Mouse (Mus musculus): ENCODE data around the gene Ift122. TPM values are rescaled to one million over a fixed set of nuclear protein-coding genes. Genes with fewer than 3 reads are reported as not detected.

Ift122 gene
- polyA plus RNA-seq (2014; fragmentation: Nextera tagmentation; extraction: Ambion mirVana): 16.9 and 23.2 TPM in 2 replicates

- H3K4me1 ChIP-seq (ENCODE audit: control insufficient read depth, insufficient read depth, low read length): peaks cover 6% of the 10 kb centered on the region
- H3K4me2 ChIP-seq (ENCODE audit: low read length): peak within 1 kb of the TSS; percentile 53
- H3K36me3 ChIP-seq (ENCODE audit: control insufficient read depth, insufficient read depth, low read length): peaks cover 19% of the 10 kb centered on the region
- no peaks in the 10 kb centered on the region for H3K9me3 ChIP-seq (replicated peaks; ENCODE audit: control insufficient read depth, low read length)
- WGBS: under 1% methylated on average over 51 of the region's 51 CpGs
- peak; percentile 99 for ATAC-seq
- peak within 1 kb of the TSS; percentile 42 for H3K4me3 ChIP-seq (ENCODE audit: low read depth, low read length)
- H3K27ac ChIP-seq (ENCODE audit: low read depth, low read length): peak within 1 kb of the TSS; percentile 77
- peak within 1 kb of the TSS; percentile 49 for H3K9ac ChIP-seq (ENCODE audit: low read length)
- H3K27me3 ChIP-seq (replicated peaks; ENCODE audit: control insufficient read depth, insufficient read depth, low read length): no peaks in the 10 kb centered on the region
- peak; percentile 100 for DNase-seq (ENCODE audit: low spot score)
These were observed at the start of gene Ift122, which contains the start of gene Mbd4 for GRCm38 (mm10) chr6:115853091-115853813. Ift122 (plus strand) TSS chr6:115853470. Mbd4 (minus strand) TSS chr6:115853371.

DNA sequence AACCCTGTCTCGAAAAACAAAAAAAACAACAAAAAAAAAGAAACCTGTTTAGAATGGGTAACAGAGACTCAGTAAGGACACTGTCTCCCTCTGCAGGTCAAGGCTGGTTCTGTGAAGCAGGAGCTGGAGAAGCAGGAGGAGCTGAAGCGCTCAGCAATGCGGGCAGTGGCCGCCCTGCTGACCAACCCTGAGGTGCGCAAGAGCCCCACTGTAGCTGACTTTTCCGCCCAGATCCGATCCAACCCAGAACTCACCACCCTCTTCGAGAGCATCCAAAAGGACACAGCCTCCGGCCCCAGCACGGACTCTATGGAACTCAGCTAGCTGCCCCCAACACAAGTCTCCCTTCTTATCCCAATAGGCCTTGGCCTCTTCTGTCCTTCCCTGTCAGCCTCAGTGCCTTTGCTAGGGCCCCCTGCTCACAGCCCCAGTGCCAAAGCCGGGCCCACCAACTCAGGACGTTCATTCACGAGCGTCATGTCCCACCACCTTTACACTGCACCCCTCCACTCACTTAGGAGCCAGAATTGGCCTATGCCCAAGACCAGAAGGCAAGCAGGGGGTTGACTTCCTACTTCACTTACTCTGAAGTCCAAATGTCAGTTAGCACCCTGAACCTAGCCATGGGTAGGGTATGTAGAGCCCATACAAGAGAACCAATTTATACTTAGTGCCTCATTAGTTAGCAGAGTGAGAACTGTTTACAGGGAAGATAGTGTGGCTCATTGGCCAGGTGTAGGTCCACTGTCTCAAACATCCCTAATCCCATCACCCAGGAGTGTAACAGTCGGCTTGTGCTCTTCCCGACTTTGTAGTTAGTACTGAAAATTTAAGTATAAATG, 49.5 kb upstream of the Ift122 start:
- 49% methylated on average over 16 of the region's 16 CpGs for WGBS
- Histone ChIP-seq H3K27me3 (replicated peaks; ENCODE audit: control insufficient read depth, insufficient read depth, low read length) (no peaks in the 10 kb centered on the region), H3K9ac (ENCODE audit: low read length) (no peak overlapping the region), H3K36me3 (ENCODE audit: control insufficient read depth, insufficient read depth, low read length) (peaks cover 81% of the 10 kb centered on the region), H3K27ac (ENCODE audit: low read depth, low read length) (no peak overlapping the region), H3K4me2 (ENCODE audit: low read length) (no peak overlapping the region), H3K9me3 (replicated peaks; ENCODE audit: control insufficient read depth, low read length) (no peaks in the 10 kb centered on the region), H3K4me1 (ENCODE audit: control insufficient read depth, insufficient read depth, low read length) (peaks cover 12% of the 10 kb centered on the region), H3K4me3 (ENCODE audit: low read depth, low read length) (no peak overlapping the region)
- DNase-seq (ENCODE audit: low spot score) (peak; percentile 77), ATAC-seq (peak; percentile 31; the same call in 1 of the 2 replicates)

DNA sequence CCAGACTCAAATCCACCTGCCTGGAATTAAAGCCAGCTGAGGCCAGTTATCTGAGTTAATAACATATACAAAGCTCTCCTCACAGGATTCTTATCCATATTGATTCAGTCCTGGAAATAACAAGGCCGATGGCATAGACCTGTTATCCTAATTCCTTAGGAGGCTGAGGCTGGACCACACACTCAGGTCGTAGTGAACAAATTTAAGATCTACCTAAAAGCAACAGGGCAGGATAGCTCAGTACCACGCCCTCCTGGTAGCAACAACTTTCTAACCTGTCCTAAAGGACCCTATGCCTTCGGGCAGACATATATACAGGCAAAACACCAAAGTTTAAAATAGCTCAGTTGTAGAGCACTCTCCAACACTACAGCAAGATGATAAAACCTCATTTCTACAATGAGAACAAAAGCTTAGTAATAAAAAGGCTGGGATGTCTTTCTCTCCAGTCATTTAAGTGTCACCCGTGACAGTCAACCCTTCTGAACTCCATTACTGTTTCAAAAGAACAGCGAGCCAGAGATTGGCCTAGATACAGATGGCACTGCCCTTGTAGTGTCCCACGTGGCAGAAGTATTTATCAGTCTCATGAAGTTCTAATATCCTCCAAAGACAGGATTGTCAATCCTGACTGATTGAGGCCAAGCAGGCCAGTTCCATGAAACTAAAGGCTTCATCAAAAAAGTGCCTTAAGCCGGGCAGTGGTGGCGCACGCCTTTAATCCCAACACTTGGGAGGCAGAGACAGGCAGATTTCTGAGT, 48.7 kb upstream of the Ift122 start:
- Histone ChIP-seq H3K4me1 (ENCODE audit: control insufficient read depth, insufficient read depth, low read length) (peaks cover 12% of the 10 kb centered on the region), H3K9ac (ENCODE audit: low read length) (no peak overlapping the region), H3K4me2 (ENCODE audit: low read length) (no peak overlapping the region), H3K27ac (ENCODE audit: low read depth, low read length) (no peak overlapping the region), H3K27me3 (replicated peaks; ENCODE audit: control insufficient read depth, insufficient read depth, low read length) (no peaks in the 10 kb centered on the region), H3K4me3 (ENCODE audit: low read depth, low read length) (no peak overlapping the region), H3K36me3 (ENCODE audit: control insufficient read depth, insufficient read depth, low read length) (peaks cover 72% of the 10 kb centered on the region), H3K9me3 (replicated peaks; ENCODE audit: control insufficient read depth, low read length) (no peaks in the 10 kb centered on the region)
- no peak for DNase-seq (ENCODE audit: low spot score)
- 71% methylated on average over 10 of the region's 10 CpGs for WGBS
- ATAC-seq: no peak

DNA sequence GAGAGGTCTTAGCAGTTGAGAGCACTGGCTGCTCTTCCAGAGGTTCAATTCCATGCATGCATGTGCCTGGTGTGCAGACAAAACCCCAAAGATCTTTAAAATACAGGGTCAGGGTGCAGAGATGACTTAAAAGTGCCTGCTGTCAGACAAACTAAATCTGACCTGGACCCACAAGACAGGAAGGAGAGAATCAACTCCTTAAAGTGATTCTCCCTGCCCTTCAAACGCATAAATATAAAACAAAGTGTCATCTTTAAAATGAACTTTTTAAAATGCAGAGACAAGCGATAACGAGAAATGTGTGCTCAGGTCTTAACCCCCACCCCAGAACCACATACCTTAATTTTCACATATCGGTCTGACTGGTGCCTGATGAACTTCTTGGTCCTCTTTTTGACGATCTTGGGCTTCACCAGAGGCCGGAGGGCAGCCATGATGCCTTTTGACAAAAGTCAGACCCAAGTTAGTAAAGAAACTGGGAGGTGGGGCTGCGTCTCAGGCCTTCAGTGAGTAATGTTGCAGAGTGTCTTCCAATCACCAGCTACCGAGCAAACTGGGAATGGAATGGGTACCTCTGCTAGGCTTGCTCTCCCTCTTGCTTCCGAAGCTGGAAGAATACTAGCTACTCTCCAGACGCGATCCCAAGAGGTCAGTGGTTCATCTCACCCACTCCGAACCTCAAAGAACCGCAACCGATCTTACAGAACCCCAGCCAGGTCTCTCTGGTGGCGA, 45.6 kb upstream of the Ift122 start:
- DNase-seq (ENCODE audit: low spot score) (no peak), ATAC-seq (no peak)
- Histone ChIP-seq H3K4me1 (ENCODE audit: control insufficient read depth, insufficient read depth, low read length) (peaks cover 12% of the 10 kb centered on the region), H3K9me3 (replicated peaks; ENCODE audit: control insufficient read depth, low read length) (no peaks in the 10 kb centered on the region), H3K4me3 (ENCODE audit: low read depth, low read length) (peak overlapping the region; percentile 93), H3K36me3 (ENCODE audit: control insufficient read depth, insufficient read depth, low read length) (peaks cover 47% of the 10 kb centered on the region), H3K27ac (ENCODE audit: low read depth, low read length) (peak overlapping the region; percentile 97), H3K27me3 (replicated peaks; ENCODE audit: control insufficient read depth, insufficient read depth, low read length) (no peaks in the 10 kb centered on the region), H3K9ac (ENCODE audit: low read length) (peak overlapping the region; percentile 99), H3K4me2 (ENCODE audit: low read length) (peak overlapping the region; percentile 84)
- WGBS: 3% methylated on average over 15 of the region's 15 CpGs

DNA sequence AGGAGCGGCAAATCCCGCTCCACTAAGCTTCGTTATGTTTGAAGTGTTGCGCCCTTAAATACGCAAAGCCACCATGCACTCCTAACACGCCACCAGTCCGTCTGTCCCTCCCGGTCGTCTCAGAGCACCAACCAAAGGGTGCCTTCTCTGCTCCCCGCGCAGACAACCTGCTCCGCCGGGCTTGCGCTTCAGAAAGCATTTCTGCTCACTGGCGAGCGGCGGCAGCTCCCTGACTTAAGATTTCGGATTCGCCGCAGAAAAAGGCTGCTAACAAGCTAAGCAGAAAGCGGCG, 45.1 kb upstream of the Ift122 start:
- peak overlapping the region; percentile 93 for H3K4me3 ChIP-seq (ENCODE audit: low read depth, low read length)
- no peaks in the 10 kb centered on the region for H3K27me3 ChIP-seq (replicated peaks; ENCODE audit: control insufficient read depth, insufficient read depth, low read length)
- DNase-seq (ENCODE audit: low spot score): no peak
- H3K9ac ChIP-seq (ENCODE audit: low read length): peak overlapping the region; percentile 99
- WGBS: under 1% methylated on average over 22 of the region's 22 CpGs
- peak; percentile 24 for ATAC-seq
- peaks cover 42% of the 10 kb centered on the region for H3K36me3 ChIP-seq (ENCODE audit: control insufficient read depth, insufficient read depth, low read length)
- H3K4me1 ChIP-seq (ENCODE audit: control insufficient read depth, insufficient read depth, low read length): peaks cover 12% of the 10 kb centered on the region
- H3K27ac ChIP-seq (ENCODE audit: low read depth, low read length): peak overlapping the region; percentile 97
- peak overlapping the region; percentile 84 for H3K4me2 ChIP-seq (ENCODE audit: low read length)
- H3K9me3 ChIP-seq (replicated peaks; ENCODE audit: control insufficient read depth, low read length): no peaks in the 10 kb centered on the region

DNA sequence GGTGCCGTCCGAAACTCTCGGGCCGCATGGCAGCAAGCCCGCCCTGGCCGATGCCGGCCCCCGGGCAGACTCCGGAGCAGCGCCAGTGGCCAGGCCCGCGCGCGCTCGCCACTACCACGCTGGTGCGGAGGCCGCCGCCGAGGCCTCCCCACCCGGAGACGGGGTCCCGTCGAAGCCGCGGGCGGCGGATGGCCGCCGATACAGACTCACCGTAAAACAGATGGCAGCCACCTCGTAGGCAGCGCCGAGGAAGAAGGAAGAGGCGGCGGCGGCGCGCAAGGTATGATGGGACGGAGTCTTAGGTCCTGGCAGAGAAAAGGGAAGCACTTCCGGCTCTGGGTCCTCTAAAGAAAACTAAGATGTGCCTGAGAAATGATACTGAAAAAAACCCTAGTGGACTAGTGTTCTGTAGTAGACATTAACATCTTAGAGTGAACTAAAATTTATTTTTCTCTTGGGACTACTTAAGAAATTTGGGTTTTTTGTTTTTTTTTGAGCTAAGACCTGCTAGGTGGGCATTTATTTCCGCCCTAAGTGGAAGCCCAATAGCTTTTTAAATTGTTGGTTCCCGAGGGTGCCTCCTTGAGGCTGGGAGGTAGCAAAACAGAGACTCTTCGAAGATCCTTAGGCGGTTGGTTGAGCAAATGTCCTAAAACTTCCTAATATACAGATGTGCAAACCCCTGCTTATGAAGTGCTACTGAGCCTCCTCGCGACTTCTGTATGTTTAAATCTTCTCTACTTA, 44.6 kb upstream of the Ift122 start, which contains the start of gene Rpl32:
Gene Rpl32, minus strand, starts transcription at position 260 of the 744 bp plus-strand sequence.
- WGBS: 1% methylated on average over 47 of the region's 47 CpGs
- Histone ChIP-seq H3K9ac (ENCODE audit: low read length) (peak within 1 kb of the TSS; percentile 99), H3K4me3 (ENCODE audit: low read depth, low read length) (peak within 1 kb of the TSS; percentile 93), H3K4me1 (ENCODE audit: control insufficient read depth, insufficient read depth, low read length) (peaks cover 12% of the 10 kb centered on the region), H3K27ac (ENCODE audit: low read depth, low read length) (peak within 1 kb of the TSS; percentile 97), H3K36me3 (ENCODE audit: control insufficient read depth, insufficient read depth, low read length) (peaks cover 39% of the 10 kb centered on the region), H3K4me2 (ENCODE audit: low read length) (peak within 1 kb of the TSS; percentile 84), H3K27me3 (replicated peaks; ENCODE audit: control insufficient read depth, insufficient read depth, low read length) (no peaks in the 10 kb centered on the region), H3K9me3 (replicated peaks; ENCODE audit: control insufficient read depth, low read length) (no peaks in the 10 kb centered on the region)
- ATAC-seq: peak; percentile 91
- DNase-seq (ENCODE audit: low spot score): peak; percentile 95

GRCm38 (mm10) chr6:115811606-115812005, 41.7 kb upstream of the Ift122 start:
- no peak overlapping the region for H3K27ac ChIP-seq (ENCODE audit: low read depth, low read length)
- no peaks in the 10 kb centered on the region for H3K9me3 ChIP-seq (replicated peaks; ENCODE audit: control insufficient read depth, low read length)
- 69% methylated on average over 8 of the region's 8 CpGs for WGBS
- H3K36me3 ChIP-seq (ENCODE audit: control insufficient read depth, insufficient read depth, low read length): peaks cover 10% of the 10 kb centered on the region
- ATAC-seq (no peak), DNase-seq (ENCODE audit: low spot score) (no peak)
- H3K4me3 ChIP-seq (ENCODE audit: low read depth, low read length): no peak overlapping the region
- H3K27me3 ChIP-seq (replicated peaks; ENCODE audit: control insufficient read depth, insufficient read depth, low read length): no peaks in the 10 kb centered on the region
- H3K9ac ChIP-seq (ENCODE audit: low read length): no peak overlapping the region
- no peak overlapping the region for H3K4me2 ChIP-seq (ENCODE audit: low read length)
- H3K4me1 ChIP-seq (ENCODE audit: control insufficient read depth, insufficient read depth, low read length): peaks cover 10% of the 10 kb centered on the region

All from forebrain, embryonic 14.5 days (tissue).